Mouse (Mus musculus): ENCODE results near the gene Olfr1123. TPM values are rescaled to one million over a fixed set of nuclear protein-coding genes. Genes with fewer than 3 reads are reported as not detected.
"Not testable (repeated sequence)": the region's sequence is repeated elsewhere in the genome, so short reads cannot be mapped to it uniquely, and the experiment has no call there.

The Olfr1123 gene
- not detected in 2 replicates for polyA plus RNA-seq (2012; ENCODE audit: insufficient read depth, insufficient read length, missing spikeins)

GRCm38 (mm10) chr2:87416335-87416734, at the start of gene Olfr1123:
Olfr1123 (plus strand) TSS chr2:87416635.
- Histone ChIP-seq H3K27ac (replicated peaks; ENCODE audit: low read depth, low read length) (no peak within 1 kb of the TSS), H3K4me3 (ENCODE audit: insufficient read depth, low read depth, low read length) (no peak within 1 kb of the TSS), H3K4me1 (ENCODE audit: control insufficient read depth, insufficient read depth, insufficient read length, low read length) (no peaks in the 10 kb centered on the region)

- Histone ChIP-seq H3K27ac (replicated peaks; ENCODE audit: low read depth, low read length) (no peak within 1 kb of the TSS), H3K4me3 (ENCODE audit: insufficient read depth, low read depth, low read length) (no peak within 1 kb of the TSS), H3K4me1 (ENCODE audit: control insufficient read depth, insufficient read depth, insufficient read length, low read length) (no peaks in the 10 kb centered on the region)
These were observed 46.8 kb upstream of the Olfr1123 start, which contains the start of gene Olfr1121 for GRCm38 (mm10) chr2:87369595-87369994. Olfr1121 (plus strand) TSS chr2:87369895.

GRCm38 (mm10) chr2:87371726-87372125, 44.7 kb upstream of the Olfr1123 start:
- Histone ChIP-seq H3K4me3 (ENCODE audit: insufficient read depth, low read depth, low read length) (no peak overlapping the region), H3K4me1 (ENCODE audit: control insufficient read depth, insufficient read depth, insufficient read length, low read length) (no peaks in the 10 kb centered on the region), H3K27ac (replicated peaks; ENCODE audit: low read depth, low read length) (no peak overlapping the region)

- H3K4me3 ChIP-seq (ENCODE audit: insufficient read depth, low read depth, low read length) = no peak overlapping the region
- no peak overlapping the region for H3K27ac ChIP-seq (replicated peaks; ENCODE audit: low read depth, low read length)
- H3K4me1 ChIP-seq (ENCODE audit: control insufficient read depth, insufficient read depth, insufficient read length, low read length) = no peaks in the 10 kb centered on the region
These were observed 32.5 kb upstream of the Olfr1123 start for GRCm38 (mm10) chr2:87383935-87384334.

- H3K4me1 ChIP-seq (ENCODE audit: control insufficient read depth, insufficient read depth, insufficient read length, low read length) = no peaks in the 10 kb centered on the region
- H3K4me3 ChIP-seq (ENCODE audit: insufficient read depth, low read depth, low read length) = no peak within 1 kb of the TSS
- no peak within 1 kb of the TSS for H3K27ac ChIP-seq (replicated peaks; ENCODE audit: low read depth, low read length)
These were observed 30.9 kb upstream of the Olfr1123 start, which contains the start of gene Olfr1122 for GRCm38 (mm10) chr2:87385549-87385948. Olfr1122 (plus strand) TSS chr2:87385849.

- not testable (repeated sequence) for H3K4me1 ChIP-seq (ENCODE audit: control insufficient read depth, insufficient read depth, insufficient read length, low read length); H3K4me3 ChIP-seq (ENCODE audit: insufficient read depth, low read depth, low read length)
These were observed 22.8 kb upstream of the Olfr1123 start for GRCm38 (mm10) chr2:87393605-87394004.

GRCm38 (mm10) chr2:87394686-87395085, 21.7 kb upstream of the Olfr1123 start:
- H3K4me1 ChIP-seq (ENCODE audit: control insufficient read depth, insufficient read depth, insufficient read length, low read length); H3K27ac ChIP-seq (replicated peaks; ENCODE audit: low read depth, low read length); H3K4me3 ChIP-seq (ENCODE audit: insufficient read depth, low read depth, low read length): not testable (repeated sequence)

More at GRCm38 (mm10) chr2:87393605-87394004, 22.8 kb upstream of the Olfr1123 start:
- H3K27ac ChIP-seq (replicated peaks; ENCODE audit: low read depth, low read length) = not testable (repeated sequence)

- H3K4me3 ChIP-seq (ENCODE audit: insufficient read depth, low read depth, low read length) = no peak within 1 kb of the TSS
- no peak within 1 kb of the TSS for H3K27ac ChIP-seq (replicated peaks; ENCODE audit: low read depth, low read length)
- no peaks in the 10 kb centered on the region for H3K4me1 ChIP-seq (ENCODE audit: control insufficient read depth, insufficient read depth, insufficient read length, low read length)
These were observed 13.5 kb downstream of the Olfr1123 start, which contains the start of gene Olfr1124 for GRCm38 (mm10) chr2:87429975-87430374. Olfr1124 (plus strand) TSS chr2:87430275.

GRCm38 (mm10) chr2:87437731-87438130, 21.3 kb downstream of the Olfr1123 start:
- no peak overlapping the region for H3K4me3 ChIP-seq (ENCODE audit: insufficient read depth, low read depth, low read length)
- no peaks in the 10 kb centered on the region for H3K4me1 ChIP-seq (ENCODE audit: control insufficient read depth, insufficient read depth, insufficient read length, low read length)
- H3K27ac ChIP-seq (replicated peaks; ENCODE audit: low read depth, low read length) = no peak overlapping the region

- Histone ChIP-seq H3K4me1 (ENCODE audit: control insufficient read depth, insufficient read depth, insufficient read length, low read length) (no peaks in the 10 kb centered on the region), H3K27ac (replicated peaks; ENCODE audit: low read depth, low read length) (no peak within 1 kb of the TSS), H3K4me3 (ENCODE audit: insufficient read depth, low read depth, low read length) (no peak within 1 kb of the TSS)
These were observed 37.2 kb downstream of the Olfr1123 start, which contains the start of gene Olfr1126 for GRCm38 (mm10) chr2:87453662-87454061. Olfr1126 (plus strand) TSS chr2:87453962.

GRCm38 (mm10) chr2:87461769-87462168, 45.3 kb downstream of the Olfr1123 start:
- H3K4me1 ChIP-seq (ENCODE audit: control insufficient read depth, insufficient read depth, insufficient read length, low read length) = no peaks in the 10 kb centered on the region
- no peak overlapping the region for H3K4me3 ChIP-seq (ENCODE audit: insufficient read depth, low read depth, low read length)
- no peak overlapping the region for H3K27ac ChIP-seq (replicated peaks; ENCODE audit: low read depth, low read length)

Other genes with a start within 250 kb of the Olfr1123 start
- not detected in 2 replicates for gene Olfr1112, start 228.8 kb upstream of the Olfr1123 start, polyA plus RNA-seq (2012; ENCODE audit: insufficient read depth, insufficient read length, missing spikeins)
- gene Olfr1113, start 207.7 kb upstream of the Olfr1123 start, polyA plus RNA-seq (2012; ENCODE audit: insufficient read depth, insufficient read length, missing spikeins) = not detected in 2 replicates
- gene Olfr1115, start 168.6 kb upstream of the Olfr1123 start, polyA plus RNA-seq (2012; ENCODE audit: insufficient read depth, insufficient read length, missing spikeins) = not detected in 2 replicates
- not detected in 2 replicates for gene Olfr1116, start 149.1 kb upstream of the Olfr1123 start, polyA plus RNA-seq (2012; ENCODE audit: insufficient read depth, insufficient read length, missing spikeins)
- gene Olfr1118, start 109.1 kb upstream of the Olfr1123 start, polyA plus RNA-seq (2012; ENCODE audit: insufficient read depth, insufficient read length, missing spikeins) = not detected in 2 replicates
- not detected in 2 replicates for gene Olfr1120, start 61.8 kb upstream of the Olfr1123 start, polyA plus RNA-seq (2012; ENCODE audit: insufficient read depth, insufficient read length, missing spikeins)
- not detected in 2 replicates for gene Olfr1121, start 46.7 kb upstream of the Olfr1123 start, polyA plus RNA-seq (2012; ENCODE audit: insufficient read depth, insufficient read length, missing spikeins)
- not detected in 2 replicates for gene Olfr1122, start 30.8 kb upstream of the Olfr1123 start, polyA plus RNA-seq (2012; ENCODE audit: insufficient read depth, insufficient read length, missing spikeins)
- not detected in 2 replicates for gene Olfr1124, start 13.6 kb downstream of the Olfr1123 start, polyA plus RNA-seq (2012; ENCODE audit: insufficient read depth, insufficient read length, missing spikeins)
- gene Olfr1126, start 37.3 kb downstream of the Olfr1123 start, polyA plus RNA-seq (2012; ENCODE audit: insufficient read depth, insufficient read length, missing spikeins) = not detected in 2 replicates
- not detected in 2 replicates for gene Pramel7, start 80.5 kb downstream of the Olfr1123 start, polyA plus RNA-seq (2012; ENCODE audit: insufficient read depth, insufficient read length, missing spikeins)
- not detected in 2 replicates for gene Pramel6, start 89.9 kb downstream of the Olfr1123 start, polyA plus RNA-seq (2012; ENCODE audit: insufficient read depth, insufficient read length, missing spikeins)
- gene Olfr153, start 115.2 kb downstream of the Olfr1123 start, polyA plus RNA-seq (2012; ENCODE audit: insufficient read depth, insufficient read length, missing spikeins) = not detected in 2 replicates
- gene Olfr1128, start 128.9 kb downstream of the Olfr1123 start, polyA plus RNA-seq (2012; ENCODE audit: insufficient read depth, insufficient read length, missing spikeins) = not detected in 2 replicates
- gene Olfr1129, start 157.3 kb downstream of the Olfr1123 start, polyA plus RNA-seq (2012; ENCODE audit: insufficient read depth, insufficient read length, missing spikeins) = not detected in 2 replicates
- not detected in 2 replicates for gene Olfr1130, start 189.6 kb downstream of the Olfr1123 start, polyA plus RNA-seq (2012; ENCODE audit: insufficient read depth, insufficient read length, missing spikeins)
- not detected in 2 replicates for gene Olfr1131, start 210.5 kb downstream of the Olfr1123 start, polyA plus RNA-seq (2012; ENCODE audit: insufficient read depth, insufficient read length, missing spikeins)
- gene Olfr1132, start 220.9 kb downstream of the Olfr1123 start, polyA plus RNA-seq (2012; ENCODE audit: insufficient read depth, insufficient read length, missing spikeins) = not detected in 2 replicates
- gene Olfr1133, start 230.7 kb downstream of the Olfr1123 start, polyA plus RNA-seq (2012; ENCODE audit: insufficient read depth, insufficient read length, missing spikeins) = not detected in 2 replicates
- not detected in 2 replicates for gene Olfr1134, start 241.8 kb downstream of the Olfr1123 start, polyA plus RNA-seq (2012; ENCODE audit: insufficient read depth, insufficient read length, missing spikeins)

Measured in brown adipose tissue, adult 24 weeks (tissue).